Mouse (Mus musculus): ENCODE data around the gene Mrps24. TPM values are rescaled to one million over a fixed set of nuclear protein-coding genes. Genes with fewer than 3 reads are reported as not detected.

Gene Mrps24
- total RNA-seq, 2 experiments from 2014 or later = 73.1 to 76.8 TPM

- peak; percentile 26 to 42 for DNase-seq (ENCODE audit: low spot score in 2 of 2)
Measured at GRCm38 (mm10) chr11:5706874-5707529, 8.5 kb downstream of the Mrps24 start.

GRCm38 (mm10) chr11:5705972-5706371, 9.5 kb downstream of the Mrps24 start:
- no peak for DNase-seq (ENCODE audit: low spot score in 2 of 2)

- DNase-seq (ENCODE audit: low spot score in 2 of 2) = no peak
Measured at GRCm38 (mm10) chr11:5703341-5703740, 12.1 kb downstream of the Mrps24 start.

GRCm38 (mm10) chr11:5702957-5703332, 12.5 kb downstream of the Mrps24 start:
- no peak for DNase-seq (ENCODE audit: low spot score in 2 of 2)

- no peak for DNase-seq (ENCODE audit: low spot score in 2 of 2)
Measured at GRCm38 (mm10) chr11:5702271-5702956, 13.1 kb downstream of the Mrps24 start.

- DNase-seq (ENCODE audit: low spot score in 2 of 2) = no peak
Measured at GRCm38 (mm10) chr11:5701821-5702220, 13.7 kb downstream of the Mrps24 start.

- no peak for DNase-seq (ENCODE audit: low spot score in 2 of 2)
Measured at GRCm38 (mm10) chr11:5701300-5701699, 14.2 kb downstream of the Mrps24 start.

- no peak for DNase-seq (ENCODE audit: low spot score in 2 of 2)
Measured at GRCm38 (mm10) chr11:5700808-5701207, 14.7 kb downstream of the Mrps24 start.

GRCm38 (mm10) chr11:5691775-5692174, 23.7 kb downstream of the Mrps24 start:
- DNase-seq (ENCODE audit: low spot score in 2 of 2) = peak; percentile 26 to 59

GRCm38 (mm10) chr11:5684283-5684682, 31.2 kb downstream of the Mrps24 start:
- no peak for DNase-seq (ENCODE audit: low spot score in 2 of 2)

- no peak for DNase-seq (ENCODE audit: low spot score in 2 of 2)
Measured at GRCm38 (mm10) chr11:5682541-5682940, 32.9 kb downstream of the Mrps24 start.

Other genes starting within 250 kb of the Mrps24 start
- gene Xbp1, start 195.0 kb downstream of the Mrps24 start, total RNA-seq (2021) = 10 to 100 TPM; 72.9 to 88.1 TPM
- 10 to 100 TPM in 1 of 2 experiments, 1 to 10 TPM in 1; 8.8 to 12.1 TPM for gene Ccdc117, start 173.5 kb downstream of the Mrps24 start, total RNA-seq (2021)
- gene Ankrd36, start 146.0 kb downstream of the Mrps24 start, total RNA-seq (2021) = not detected
- gene Urgcp, start 46.7 kb upstream of the Mrps24 start, total RNA-seq (2021) = 10 to 100 TPM; 54.2 to 67.8 TPM
- gene Dbnl, start 72.8 kb upstream of the Mrps24 start, total RNA-seq (2021) = 10 to 100 TPM; 83.4 to 86.0 TPM
- gene Pgam2, start 88.1 kb upstream of the Mrps24 start, total RNA-seq (2021) = 10 to 100 TPM; 12.8 to 14.0 TPM
- 10 to 100 TPM; 12.0 to 13.7 TPM for gene Polm, start 122.3 kb upstream of the Mrps24 start, total RNA-seq (2021)
- gene Aebp1, start 146.3 kb upstream of the Mrps24 start, total RNA-seq (2021) = 10 to 100 TPM in 1 of 2 experiments, 1 to 10 TPM in 1; 5.1 to 14.0 TPM
- gene Pold2, start 162.6 kb upstream of the Mrps24 start, total RNA-seq (2021) = 10 to 100 TPM; 24.8 to 26.7 TPM
- not detected for gene Myl7, start 183.1 kb upstream of the Mrps24 start, total RNA-seq (2021)
- gene Gck, start 234.4 kb upstream of the Mrps24 start, total RNA-seq (2021) = 1 to 10 TPM; 1.3 to 1.9 TPM
- gene Ykt6, start 240.0 kb upstream of the Mrps24 start, total RNA-seq (2021) = 10 to 100 TPM; 84.7 to 85.3 TPM

Data from layer of hippocampus, postnatal 14 days (tissue).